Mouse (Mus musculus) limb, embryonic 10.5 days (tissue): Measurements from ENCODE around the gene Gm45716. TPM values are rescaled to one million over a fixed set of nuclear protein-coding genes. Genes with fewer than 3 reads are reported as not detected.

ENCODE experiments used
- DNase-seq: peaks from one replicate; pipeline ENCODE4 v3.0.0-alpha.2; 2017; ENCODE audit warnings: low spot score
- H3K27ac ChIP-seq: fragments of 300-500 bp; sonication (generic); 2 replicates; pipeline ENCODE4 v1.5.1; 2016; ENCODE audit warnings: mild to moderate bottlenecking
- H3K27me3 ChIP-seq: fragments of 300-500 bp; sonication (generic); 2 replicates; pipeline ENCODE4 v1.6.1; 2016; ENCODE audit warnings: low read depth, mild to moderate bottlenecking; ENCODE audit not compliant: poor library complexity, severe bottlenecking
- H3K36me3 ChIP-seq: fragments of 300-500 bp; sonication (generic); 2 replicates; pipeline ENCODE4 v1.6.1; 2016; ENCODE audit warnings: mild to moderate bottlenecking, moderate library complexity
- H3K4me1 ChIP-seq: fragments of 300-500 bp; sonication (generic); 2 replicates; pipeline ENCODE4 v1.6.1; 2016
- H3K4me3 ChIP-seq: fragments of 300-500 bp; sonication (generic); 2 replicates; pipeline ENCODE4 v1.5.1; 2016; ENCODE audit warnings: mild to moderate bottlenecking, moderate library complexity
- H3K9me3 ChIP-seq: fragments of 300-500 bp; sonication (generic); replicated peaks from 2 replicates; pipeline ENCODE4 v1.6.1; 2016; ENCODE audit warnings: mild to moderate bottlenecking
- WGBS: fragments of 180-500 bp; shearing (Covaris S2); methylation state at CpG from one replicate; pipeline ENCODE4 v1.1.7; 2016; 5-methylcytosine and 5-hydroxymethylcytosine counted together
- polyA plus RNA-seq: library from polyadenylated mRNA; unstranded; fragments of >200 nt; fragmentation: Nextera tagmentation; extraction: Ambion mirVana; gene quantifications from 2 replicates; pipeline ENCODE4 v1.2.1, GENCODE M21; 2016

Gene Gm45716
- polyA plus RNA-seq, 1 experiment from 2014 or later = 12.7 TPM

- no peaks in the 10 kb centered on the region for H3K27me3 ChIP-seq
- no peaks in the 10 kb centered on the region for H3K36me3 ChIP-seq
- no peaks in the 10 kb centered on the region for H3K4me1 ChIP-seq
- H3K27ac ChIP-seq = no peak overlapping the region
- 87% methylated on average over 6 of the region's 6 CpGs for WGBS
- DNase-seq = no peak
- no peak overlapping the region for H3K4me3 ChIP-seq
- H3K9me3 ChIP-seq = no peaks in the 10 kb centered on the region
These were observed 96.1 kb downstream of the Gm45716 start for GRCm38 (mm10) chr11:90283601-90284000.

- no peaks in the 10 kb centered on the region for H3K9me3 ChIP-seq
- no peak overlapping the region for H3K4me3 ChIP-seq
- H3K36me3 ChIP-seq = no peaks in the 10 kb centered on the region
- no peak for DNase-seq
- WGBS = 82% methylated on average over 2 of the region's 2 CpGs
- H3K4me1 ChIP-seq = no peaks in the 10 kb centered on the region
- H3K27me3 ChIP-seq = no peaks in the 10 kb centered on the region
- H3K27ac ChIP-seq = no peak overlapping the region
These were observed 96.6 kb downstream of the Gm45716 start for GRCm38 (mm10) chr11:90284079-90284478.

- 63% methylated on average over 4 of the region's 4 CpGs for WGBS
- no peak overlapping the region for H3K4me3 ChIP-seq
- no peaks in the 10 kb centered on the region for H3K4me1 ChIP-seq
- H3K27ac ChIP-seq = no peak overlapping the region
- no peaks in the 10 kb centered on the region for H3K9me3 ChIP-seq
- H3K36me3 ChIP-seq = no peaks in the 10 kb centered on the region
- no peaks in the 10 kb centered on the region for H3K27me3 ChIP-seq
- DNase-seq = no peak
These were observed 97.1 kb downstream of the Gm45716 start for GRCm38 (mm10) chr11:90284623-90285022.

GRCm38 (mm10) chr11:90286550-90287154, 99.2 kb downstream of the Gm45716 start:
- WGBS = 87% methylated on average over 6 of the region's 6 CpGs

GRCm38 (mm10) chr11:90291156-90291555, 103.7 kb downstream of the Gm45716 start:
- no peaks in the 10 kb centered on the region for H3K27me3 ChIP-seq
- H3K36me3 ChIP-seq = no peaks in the 10 kb centered on the region
- 84% methylated on average over 4 of the region's 4 CpGs for WGBS
- no peak for DNase-seq
- no peak overlapping the region for H3K4me3 ChIP-seq
- H3K9me3 ChIP-seq = no peaks in the 10 kb centered on the region
- H3K4me1 ChIP-seq = no peaks in the 10 kb centered on the region
- no peak overlapping the region for H3K27ac ChIP-seq

More at GRCm38 (mm10) chr11:90286550-90287154, 99.2 kb downstream of the Gm45716 start:
- no peaks in the 10 kb centered on the region for H3K27me3 ChIP-seq
- no peaks in the 10 kb centered on the region for H3K36me3 ChIP-seq
- H3K27ac ChIP-seq = no peak overlapping the region
- no peak overlapping the region for H3K4me3 ChIP-seq
- H3K4me1 ChIP-seq = no peaks in the 10 kb centered on the region
- no peak for DNase-seq
- H3K9me3 ChIP-seq = no peaks in the 10 kb centered on the region

- Histone ChIP-seq H3K36me3 (no peaks in the 10 kb centered on the region), H3K27ac (no peak overlapping the region), H3K4me1 (no peaks in the 10 kb centered on the region), H3K4me3 (no peak overlapping the region), H3K9me3 (no peaks in the 10 kb centered on the region), H3K27me3 (no peaks in the 10 kb centered on the region)
- DNase-seq = no peak
These were observed 105.3 kb downstream of the Gm45716 start for GRCm38 (mm10) chr11:90292766-90293165.

- Histone ChIP-seq H3K4me1 (no peaks in the 10 kb centered on the region), H3K4me3 (no peak overlapping the region), H3K27ac (no peak overlapping the region), H3K36me3 (no peaks in the 10 kb centered on the region), H3K9me3 (no peaks in the 10 kb centered on the region), H3K27me3 (no peaks in the 10 kb centered on the region)
- 91% methylated on average over 2 of the region's 2 CpGs for WGBS
- DNase-seq = no peak
These were observed 107.1 kb downstream of the Gm45716 start for GRCm38 (mm10) chr11:90294622-90295021.

Other genes with a start within 250 kb of the Gm45716 start
- 21.9 and 24.5 TPM in 2 replicates for gene Pctp, start 184.8 kb upstream of the Gm45716 start, polyA plus RNA-seq
- 7.1 and 8.7 TPM in 2 replicates for gene Tmem100, start 157.3 kb upstream of the Gm45716 start, polyA plus RNA-seq
- gene Mmd, start 61.8 kb downstream of the Gm45716 start, polyA plus RNA-seq = 38.0 and 38.7 TPM in 2 replicates
- 0.21 and 0.29 TPM in 2 replicates for gene Hlf, start 203.2 kb downstream of the Gm45716 start, polyA plus RNA-seq